Mouse (Mus musculus) urinary bladder, postnatal 14 days (tissue): Measurements from ENCODE around the gene Pnpo.

Source experiments
- DNase-seq: peaks from one replicate; pipeline ENCODE4 v3.0.0; 2021; ENCODE audit warnings: low spot score

Gene Pnpo

GRCm38 (mm10) chr11:96937549-96938425 lies 6.0 kb downstream of the Pnpo start:
- DNase-seq: peak; percentile 79

- no peak for DNase-seq
Observed at GRCm38 (mm10) chr11:96935872-96936650, 7.7 kb downstream of the Pnpo start.

DNA sequence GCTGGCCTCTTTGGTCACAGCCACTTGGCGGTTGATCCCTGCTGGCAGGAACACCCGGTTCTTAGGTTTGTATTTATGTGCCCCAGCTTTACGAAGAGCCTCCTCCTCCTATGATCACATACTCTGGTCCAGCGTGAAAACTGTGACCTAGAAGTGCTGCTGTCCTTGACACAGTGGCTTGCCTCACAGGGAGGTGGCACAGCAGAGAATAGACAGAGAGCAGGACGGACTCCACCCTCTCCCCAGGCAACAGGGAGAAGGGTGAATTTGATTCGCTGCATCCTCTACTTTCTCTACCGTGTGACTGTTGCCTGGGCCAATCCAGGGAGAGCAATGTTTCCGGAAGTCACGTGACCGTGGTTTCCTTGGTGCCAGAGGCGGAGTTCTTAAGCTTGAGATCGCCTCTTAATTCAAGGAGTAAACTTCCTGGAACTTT lies 8.8 kb downstream of the Pnpo start:
- peak; percentile 56 for DNase-seq

DNA sequence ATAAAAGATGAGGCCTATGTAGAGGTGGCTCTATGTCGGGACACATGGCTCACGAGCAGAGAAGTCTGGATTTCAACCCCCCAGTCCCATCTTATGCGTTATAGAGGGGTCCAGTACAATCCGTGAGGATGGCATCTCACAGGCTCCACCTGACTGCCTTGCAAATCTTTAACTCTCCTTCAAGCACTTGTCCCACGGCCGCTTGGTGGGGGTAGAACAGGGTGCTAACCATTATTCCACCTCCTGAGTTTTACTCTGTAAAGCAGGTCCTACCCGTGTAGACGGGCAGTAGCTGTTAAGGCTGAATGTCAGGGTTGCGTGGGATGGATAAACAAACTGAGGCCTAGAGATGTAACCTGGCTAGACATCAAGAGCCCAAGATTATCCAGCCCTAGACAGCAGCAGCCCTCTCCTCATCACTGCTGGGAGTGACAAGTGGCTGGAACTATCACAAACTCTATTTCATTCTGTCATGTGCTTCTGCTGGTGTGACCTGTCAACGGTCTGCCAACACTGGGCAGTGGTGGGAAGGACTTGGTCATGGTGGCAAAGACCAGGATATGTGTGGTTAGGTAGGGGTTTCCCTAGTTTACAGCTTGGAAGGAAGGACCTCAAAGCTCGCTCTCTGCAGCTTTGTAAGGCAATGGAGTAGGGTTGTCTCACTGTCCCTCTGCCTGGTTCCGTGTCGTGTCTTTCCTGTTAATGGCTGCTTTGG lies 10.1 kb downstream of the Pnpo start:
- DNase-seq: no peak

- DNase-seq: peak; percentile 74
Observed at GRCm38 (mm10) chr11:96931327-96932062, 12.3 kb downstream of the Pnpo start.

GRCm38 (mm10) chr11:96929766-96930331 lies 13.9 kb downstream of the Pnpo start:
- no peak for DNase-seq

DNA sequence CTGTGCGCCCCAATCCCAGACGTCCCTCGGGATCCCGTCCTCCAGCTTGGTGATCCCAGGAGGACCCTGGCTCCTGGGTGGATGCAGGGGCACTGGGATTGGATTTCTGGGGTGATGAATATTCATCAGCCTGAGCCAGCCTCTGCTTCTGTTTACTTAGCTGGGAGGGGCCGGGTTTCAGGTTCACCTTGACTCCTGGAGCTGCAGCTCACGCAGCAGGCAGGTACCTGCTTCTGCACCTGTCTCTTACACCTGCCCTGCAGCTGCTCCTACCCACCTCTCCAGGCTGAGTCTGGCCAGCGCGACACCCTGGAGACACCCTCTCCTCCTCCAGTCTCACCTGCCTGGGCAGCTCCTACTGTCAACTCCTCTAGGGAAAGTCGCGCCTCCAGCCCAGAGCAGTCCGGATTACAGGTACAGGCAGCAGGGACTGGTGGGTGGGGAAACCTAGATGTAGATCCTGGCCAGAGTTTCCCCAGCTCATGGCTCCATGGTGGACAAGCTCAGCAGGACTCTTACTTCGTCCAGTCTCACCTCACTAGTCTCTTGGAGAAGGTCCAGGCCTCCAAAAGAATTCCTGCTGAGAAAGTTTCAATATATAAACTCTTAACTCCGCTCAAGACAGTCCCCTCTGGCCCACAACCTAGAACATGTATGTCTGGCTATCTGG lies 14.6 kb downstream of the Pnpo start:
- DNase-seq: peak; percentile 66

- peak; percentile 74 for DNase-seq
Observed at GRCm38 (mm10) chr11:96928691-96929090, 15.1 kb downstream of the Pnpo start.

DNA sequence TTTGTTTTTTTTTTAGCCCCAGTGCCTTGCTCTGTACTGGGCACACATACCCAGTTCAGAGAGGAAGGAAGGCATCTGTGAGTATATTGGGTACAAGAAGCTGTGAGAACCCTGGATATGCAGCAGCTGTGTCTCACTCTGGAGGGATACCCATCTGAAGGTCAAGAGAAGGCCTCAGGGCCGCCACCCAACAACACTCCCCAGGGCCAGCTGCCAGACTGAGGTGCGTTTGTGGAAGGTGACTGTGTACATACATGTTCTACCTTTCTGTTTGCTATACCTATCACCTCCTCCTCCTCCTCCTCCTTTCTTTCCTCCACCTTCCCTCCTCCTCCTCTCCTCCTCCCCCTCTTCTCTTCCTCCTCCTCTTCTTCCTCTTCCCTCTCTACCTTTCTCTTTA lies 15.7 kb downstream of the Pnpo start, which contains the start of gene Prr15l:
TSS of gene Prr15l (plus strand) at position 17 of the 400 bp plus-strand sequence.
- peak; percentile 42 for DNase-seq

GRCm38 (mm10) chr11:96926587-96926986 lies 17.2 kb downstream of the Pnpo start:
- DNase-seq: no peak

- no peak for DNase-seq
Observed at GRCm38 (mm10) chr11:96925469-96926148, 18.2 kb downstream of the Pnpo start.

- DNase-seq: no peak
Observed at GRCm38 (mm10) chr11:96924861-96925260, 18.9 kb downstream of the Pnpo start.

DNA sequence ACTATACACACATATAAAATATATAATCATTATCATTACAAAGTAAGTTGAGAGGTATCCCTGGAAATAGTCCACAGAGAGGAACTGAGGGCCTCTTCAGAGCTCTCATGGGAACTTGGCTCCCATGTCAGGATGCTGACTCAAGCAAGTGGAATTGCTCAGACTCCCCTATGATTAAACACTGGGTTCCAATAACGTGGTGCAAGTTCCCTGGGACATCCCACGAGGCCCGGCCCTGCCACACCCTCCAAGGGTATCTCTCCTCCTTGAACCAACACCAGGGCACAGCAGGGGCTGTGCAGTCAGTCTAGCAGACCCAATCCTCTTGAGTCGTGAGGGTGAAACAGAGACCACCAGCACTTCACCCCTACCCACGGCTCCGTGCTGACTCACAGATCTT lies 24.8 kb downstream of the Pnpo start:
- DNase-seq: peak; percentile 54

- DNase-seq: no peak
Observed at GRCm38 (mm10) chr11:96917415-96917814, 26.4 kb downstream of the Pnpo start.

DNA sequence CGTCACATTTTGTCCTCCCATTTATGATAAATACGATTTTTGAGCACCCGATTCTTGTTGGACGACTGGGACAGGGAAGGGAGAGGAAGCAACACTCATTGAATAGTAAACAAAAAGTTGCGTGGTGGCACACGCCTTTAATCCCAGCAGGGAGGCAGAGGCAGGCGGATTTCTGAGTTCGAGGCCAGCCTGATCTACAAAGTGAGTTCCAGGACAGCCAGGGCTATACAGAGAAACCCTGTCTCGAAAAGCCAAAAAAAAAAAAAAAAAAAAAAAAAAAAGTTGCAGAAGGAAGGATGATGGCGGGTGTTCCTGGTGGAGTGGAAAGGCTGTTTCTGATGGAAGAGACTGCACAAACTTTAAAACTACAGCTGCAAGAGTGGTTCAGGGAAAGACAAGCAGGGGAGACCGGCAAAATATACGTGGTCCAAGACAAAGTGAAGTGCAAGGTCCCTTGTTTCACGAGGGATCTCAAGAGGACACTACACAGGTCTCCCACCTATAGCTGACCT lies 26.8 kb downstream of the Pnpo start:
- DNase-seq: no peak

DNA sequence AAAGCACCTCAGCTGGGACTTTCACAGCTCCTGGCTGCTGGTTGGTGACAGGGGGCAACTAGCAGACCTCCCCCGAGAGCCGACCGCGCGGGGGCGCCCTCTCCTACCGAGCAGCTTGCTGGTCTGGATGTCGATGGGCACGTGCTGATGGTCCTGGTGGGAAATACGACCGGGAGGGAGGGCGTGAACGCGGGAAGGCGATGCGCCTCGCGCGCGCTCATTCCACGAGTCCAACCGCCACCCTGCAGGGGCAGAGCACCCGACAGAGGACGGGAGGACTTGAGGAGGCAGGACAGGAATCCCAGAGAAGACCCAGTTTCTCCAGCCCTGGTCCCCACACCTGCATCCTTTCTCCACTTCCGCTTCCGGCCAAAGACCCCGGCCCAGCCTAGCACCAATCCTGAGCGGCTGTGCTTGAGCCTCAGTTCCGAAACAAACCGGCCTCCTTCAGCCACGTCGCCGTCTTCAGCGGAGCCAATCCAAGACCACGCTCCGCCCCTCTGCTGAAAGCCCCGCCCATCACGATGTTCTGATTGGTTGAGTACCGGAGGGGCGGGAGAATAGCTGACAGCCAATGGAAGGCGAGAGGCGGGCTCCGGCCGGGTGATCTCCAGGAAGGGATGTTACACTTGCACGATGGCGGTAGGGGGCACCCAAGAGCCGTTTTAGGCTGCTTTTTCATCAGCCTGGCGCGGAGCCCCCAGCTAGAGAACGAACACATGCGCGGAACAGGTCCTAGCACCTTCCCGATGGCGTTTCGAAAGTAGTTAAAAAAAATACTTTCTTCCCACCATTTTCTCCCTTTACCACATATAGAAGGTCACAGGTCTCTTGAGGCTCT lies 27.5 kb downstream of the Pnpo start, which contains the start of gene Cdk5rap3:
TSS of gene Cdk5rap3 (minus strand) at position 453 of the 841 bp plus-strand sequence.
- peak; percentile 99 for DNase-seq

DNA sequence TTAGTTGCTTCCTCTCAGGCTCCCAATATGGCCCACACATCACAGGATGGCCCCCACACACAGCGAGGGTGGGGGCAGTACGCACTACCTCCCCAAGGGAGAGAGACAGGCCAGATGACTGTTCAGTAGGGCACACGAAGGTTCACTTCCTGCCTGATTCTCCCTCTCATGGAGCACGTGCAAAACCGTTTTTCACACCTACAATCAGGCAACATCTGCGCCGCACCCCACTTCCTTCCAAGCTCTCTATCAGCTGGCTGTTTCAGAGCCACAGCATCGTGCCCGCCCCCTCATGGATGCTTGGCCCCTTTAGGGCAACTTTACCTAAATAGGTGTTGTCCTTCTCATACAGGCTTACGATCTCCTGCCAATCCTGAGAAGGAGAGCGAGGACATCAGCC lies 31.1 kb downstream of the Pnpo start:
- DNase-seq: no peak

DNA sequence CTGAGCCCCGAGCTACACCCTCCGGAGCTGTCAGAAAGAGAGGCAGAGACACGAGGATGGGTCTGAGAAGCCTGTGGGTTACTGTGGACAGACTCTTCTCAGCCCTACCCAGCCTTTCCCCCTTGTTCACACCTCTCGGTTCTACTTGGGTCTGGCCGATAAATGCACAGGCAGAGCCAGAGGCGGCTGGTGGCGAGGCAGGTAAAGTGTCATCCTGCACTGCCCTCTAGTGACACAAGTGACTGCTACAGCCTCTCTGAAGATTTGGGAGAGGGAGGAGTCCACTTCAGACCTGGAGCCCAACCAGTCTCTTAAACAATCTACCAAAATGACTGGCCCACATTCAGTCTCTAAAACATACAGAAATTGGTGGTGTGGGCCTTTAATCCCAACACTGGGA lies 33.8 kb downstream of the Pnpo start:
- peak; percentile 75 for DNase-seq

DNA sequence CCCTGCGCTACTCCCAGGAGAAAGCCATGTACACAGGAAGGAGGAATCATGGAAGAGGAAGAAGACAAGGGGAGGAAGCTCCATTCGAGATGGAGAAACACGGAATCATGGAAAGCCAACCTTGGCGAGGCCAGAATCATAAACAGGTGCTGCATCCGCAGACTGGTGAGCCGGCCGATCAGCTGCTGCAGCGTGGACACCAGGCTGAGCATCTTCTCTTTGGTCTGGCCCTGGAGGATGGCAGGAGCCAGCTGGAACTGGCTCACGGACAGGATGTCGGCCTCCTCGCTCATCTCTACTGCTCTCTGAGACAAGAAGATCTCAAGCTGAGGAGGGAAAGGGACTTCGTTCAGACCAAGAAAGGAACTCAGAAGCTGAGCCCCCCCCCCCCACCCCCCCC lies 35.2 kb downstream of the Pnpo start:
- no peak for DNase-seq
